Mouse (Mus musculus) G1E (cell line): ENCODE data around the gene Lamc2.

Source experiments
- CTCF ChIP-seq: IDR thresholded peaks from 2 replicates; pipeline ENCODE4 v1.5.1; 2012; ENCODE audit warnings: low read depth, low read length, inconsistent platforms, mixed read lengths
- TAL1 ChIP-seq: conservative IDR thresholded peaks from 2 replicates; pipeline ENCODE4 v1.6.1; 2012; ENCODE audit warnings: low read depth, low read length, inconsistent platforms, mixed read lengths

DNA sequence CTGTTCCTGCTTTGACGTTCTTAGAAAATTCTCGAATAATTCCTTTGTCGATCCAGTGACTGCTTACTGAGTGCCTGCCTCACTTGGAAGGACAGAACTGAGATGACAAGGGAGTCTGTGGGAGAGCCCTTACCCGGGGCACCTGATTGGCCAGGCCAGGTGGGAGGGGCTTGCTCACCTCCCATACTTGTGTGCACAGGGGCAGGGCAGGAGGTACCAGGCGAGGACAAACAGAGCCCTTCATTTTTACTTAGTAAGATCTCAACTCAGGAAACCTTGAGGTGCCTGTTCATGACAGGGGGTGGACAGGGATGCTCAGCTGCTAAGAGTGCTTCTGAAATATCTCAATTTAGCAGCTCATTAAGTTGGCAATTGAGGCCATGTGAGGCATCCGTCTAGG, 110.3 kb downstream of the Lamc2 start:
- TF ChIP-seq CTCF = no peak
- TF ChIP-seq TAL1 = no peak
